Mouse (Mus musculus) embryo, embryonic 11.5 days (tissue): ENCODE measurements around the gene 1700020D05Rik.

ENCODE experiments used
- DNase-seq: peaks from one replicate; pipeline ENCODE4 v3.0.0-alpha.2; 2012; ENCODE audit warnings: low read depth, low spot score

Gene 1700020D05Rik

GRCm38 (mm10) chr19:5503687-5504086 lies at the start of gene 1700020D05Rik:
Gene 1700020D05Rik (minus strand): TSS chr19:5503787.
- DNase-seq, result no peak

GRCm38 (mm10) chr19:5547471-5548056 lies 44.0 kb upstream of the 1700020D05Rik start:
- DNase-seq, result no peak

GRCm38 (mm10) chr19:5544031-5544430 lies 40.4 kb upstream of the 1700020D05Rik start:
- DNase-seq, result no peak

GRCm38 (mm10) chr19:5543362-5543761 lies 39.8 kb upstream of the 1700020D05Rik start:
- DNase-seq, result no peak

- no peak for DNase-seq
Measured at GRCm38 (mm10) chr19:5538786-5539185, 35.2 kb upstream of the 1700020D05Rik start.

GRCm38 (mm10) chr19:5532520-5532919 lies 28.9 kb upstream of the 1700020D05Rik start:
- no peak for DNase-seq

GRCm38 (mm10) chr19:5530138-5530524 lies 26.5 kb upstream of the 1700020D05Rik start:
- no peak for DNase-seq

GRCm38 (mm10) chr19:5529325-5530137 lies 25.9 kb upstream of the 1700020D05Rik start:
- DNase-seq, result peak; percentile 84

- DNase-seq, result no peak
Measured at GRCm38 (mm10) chr19:5525204-5525603, 21.6 kb upstream of the 1700020D05Rik start.

- no peak for DNase-seq
Measured at GRCm38 (mm10) chr19:5518721-5519120, 15.1 kb upstream of the 1700020D05Rik start.

- DNase-seq, result no peak
Measured at GRCm38 (mm10) chr19:5516906-5517505, 13.4 kb upstream of the 1700020D05Rik start.

- no peak for DNase-seq
Measured at GRCm38 (mm10) chr19:5515840-5516777, 12.5 kb upstream of the 1700020D05Rik start.

- no peak for DNase-seq
Measured at GRCm38 (mm10) chr19:5513005-5513349, 9.4 kb upstream of the 1700020D05Rik start.

- DNase-seq, result no peak
Measured at GRCm38 (mm10) chr19:5512091-5513004, 8.8 kb upstream of the 1700020D05Rik start.

GRCm38 (mm10) chr19:5511074-5511632 lies 7.6 kb upstream of the 1700020D05Rik start:
- no peak for DNase-seq

GRCm38 (mm10) chr19:5510031-5511026 lies 6.7 kb upstream of the 1700020D05Rik start, which contains the start of gene Snx32:
Gene Snx32 (minus strand): TSS chr19:5510538.
- DNase-seq, result peak; percentile 92

GRCm38 (mm10) chr19:5500330-5500875 lies 3.2 kb downstream of the 1700020D05Rik start:
- DNase-seq, result no peak

GRCm38 (mm10) chr19:5496052-5496370 lies 7.6 kb downstream of the 1700020D05Rik start:
- no peak for DNase-seq
